Mouse (Mus musculus) heart, adult 2 months (tissue): ENCODE data around the gene Amer1. TPM values are rescaled to one million over a fixed set of nuclear protein-coding genes. Genes with fewer than 3 reads are reported as not detected.

ENCODE experiments used
- DNase-seq, 2 experiments: peaks; one replicate each; pipeline ENCODE4 v3.0.0; 2021
- H3K27ac ChIP-seq: fragments of 200-600 bp; 2 replicates; pipeline ENCODE4 v1.8.1; 2022
- H3K27me3 ChIP-seq: fragments of 200-500 bp; 2 replicates; pipeline ENCODE4 v1.6.1; 2012; ENCODE audit warnings: mild to moderate bottlenecking, low read length, inconsistent platforms, mixed read lengths; ENCODE audit not compliant: control insufficient read depth, insufficient read depth
- H3K36me3 ChIP-seq: fragments of 200-500 bp; 2 replicates; pipeline ENCODE4 v1.6.1; 2012; ENCODE audit warnings: low read length, inconsistent platforms; ENCODE audit not compliant: control insufficient read depth, insufficient read depth
- H3K4me1 ChIP-seq: fragments of 200-500 bp; 2 replicates; pipeline ENCODE4 v1.6.1; 2011; ENCODE audit warnings: low read length; ENCODE audit not compliant: control insufficient read depth, insufficient read depth
- H3K4me3 ChIP-seq: fragments of 200-600 bp; 2 replicates; pipeline ENCODE4 v1.8.1; 2022
- H3K79me2 ChIP-seq: fragments of 200-500 bp; replicated peaks from 2 replicates; pipeline ENCODE4 v1.6.1; 2012; ENCODE audit warnings: mild to moderate bottlenecking, inconsistent platforms, low read length, moderate library complexity, mixed read lengths; ENCODE audit not compliant: control insufficient read depth, insufficient read depth
- H3K9ac ChIP-seq: fragments of 200-500 bp; 2 replicates; pipeline ENCODE4 v1.6.1; 2012; ENCODE audit warnings: low read depth, mild to moderate bottlenecking, control low read depth, inconsistent platforms, low read length, mixed read lengths
- CTCF ChIP-seq: fragments of 200-600 bp; IDR thresholded peaks from 2 replicates; pipeline ENCODE4 v1.8.1; 2022; ENCODE audit warnings: antibody characterized with exemption, mild to moderate bottlenecking, moderate library complexity
- EP300 ChIP-seq: fragments of 200-500 bp; IDR thresholded peaks from 2 replicates; pipeline ENCODE4 v1.6.1; 2011; ENCODE audit warnings: low read depth, low read length, control low read depth; ENCODE audit not compliant: insufficient read depth
- POLR2A ChIP-seq: fragments of 200-500 bp; IDR thresholded peaks from 2 replicates; pipeline ENCODE4 v1.6.1; 2011; ENCODE audit warnings: mild to moderate bottlenecking, low read depth, low read length, control low read depth; ENCODE audit not compliant: insufficient read depth
- WGBS: fragments of 180-500 bp; shearing (Covaris S2); methylation state at CpG from one replicate; pipeline ENCODE4 v1.1.7; 2018; 5-methylcytosine and 5-hydroxymethylcytosine counted together
- intact Hi-C: fragments of 180-260 bp; cut with DNase I; formaldehyde crosslinking; loops from one replicate; pipeline ENCODE4 v1.15.1; 2025
- polyA plus RNA-seq: library from polyadenylated mRNA; depleted of rRNA; stranded (reverse); fragments of >200 nt; gene quantifications from 2 replicates; pipeline ENCODE4 v1.2.3, GENCODE M21; 2012; rRNA removed
- total RNA-seq, 2 experiments: library from RNA; stranded (reverse); gene quantifications; 2 replicates each; pipeline ENCODE4 v1.2.3; 2021

Gene Amer1
- total and polyA plus RNA-seq, 3 experiments, result 1.7 to 4.9 (median 3.4) TPM

GRCm38 (mm10) chrX:95442261-95442660, 2.4 kb downstream of the Amer1 start:
- Histone ChIP-seq H3K27ac (peak overlapping the region; percentile 7; the same call in 1 of the 2 replicates), H3K4me1 (peaks cover 7% of the 10 kb centered on the region), H3K36me3 (no peaks in the 10 kb centered on the region), H3K27me3 (no peaks in the 10 kb centered on the region), H3K4me3 (no peak overlapping the region), H3K79me2 (no peaks in the 10 kb centered on the region), H3K9ac (no peak overlapping the region)
- TF ChIP-seq EP300 (no peak), POLR2A (no peak), CTCF (no peak)
- intact Hi-C loops, result loop anchor here (5.0 to 10.0 kb wide), 3 partner anchors 35 to 513 kb away; partner anchors contain the start of genes Las1l and Zc4h2
- WGBS, result 54% methylated on average over 1 of the region's 1 CpGs
- no peak for DNase-seq

GRCm38 (mm10) chrX:95441290-95441689, 3.4 kb downstream of the Amer1 start:
- Histone ChIP-seq H3K79me2 (no peaks in the 10 kb centered on the region), H3K27me3 (no peaks in the 10 kb centered on the region), H3K9ac (no peak overlapping the region), H3K36me3 (no peaks in the 10 kb centered on the region), H3K4me3 (no peak overlapping the region), H3K4me1 (peaks cover 7% of the 10 kb centered on the region), H3K27ac (no peak overlapping the region)
- TF ChIP-seq CTCF, result no peak
- no peak for TF ChIP-seq EP300
- TF ChIP-seq POLR2A, result no peak
- intact Hi-C loops, result loop anchor here (5.0 to 10.0 kb wide), 3 partner anchors 36 to 514 kb away; partner anchors contain the start of genes Las1l and Zc4h2
- no peak for DNase-seq

GRCm38 (mm10) chrX:95438491-95438890, 6.2 kb downstream of the Amer1 start:
- intact Hi-C loops, result no loop called here
- H3K27me3 ChIP-seq, result no peaks in the 10 kb centered on the region
- H3K9ac ChIP-seq, result no peak overlapping the region
- no peak overlapping the region for H3K27ac ChIP-seq
- peaks cover 5% of the 10 kb centered on the region for H3K4me1 ChIP-seq
- no peak for TF ChIP-seq EP300
- no peak for TF ChIP-seq CTCF
- TF ChIP-seq POLR2A, result no peak
- no peaks in the 10 kb centered on the region for H3K79me2 ChIP-seq
- whole genome bisulfite sequencing, result 75% methylated on average over 4 of the region's 4 CpGs
- no peak for DNase-seq
- H3K4me3 ChIP-seq, result no peak overlapping the region
- H3K36me3 ChIP-seq, result no peaks in the 10 kb centered on the region

GRCm38 (mm10) chrX:95437236-95437635, 7.4 kb downstream of the Amer1 start:
- 84% methylated on average over 1 of the region's 1 CpGs for WGBS
- Histone ChIP-seq H3K79me2 (no peaks in the 10 kb centered on the region), H3K9ac (no peak overlapping the region), H3K4me1 (peaks cover 2% of the 10 kb centered on the region), H3K36me3 (no peaks in the 10 kb centered on the region), H3K4me3 (no peak overlapping the region), H3K27ac (no peak overlapping the region), H3K27me3 (no peaks in the 10 kb centered on the region)
- peak in 1 of 2 experiments; percentile 16 for DNase-seq
- intact Hi-C loops, result no loop called here
- TF ChIP-seq EP300 (no peak), POLR2A (no peak), CTCF (no peak)

GRCm38 (mm10) chrX:95373101-95373500, 71.6 kb downstream of the Amer1 start:
- Histone ChIP-seq H3K4me1 (no peaks in the 10 kb centered on the region), H3K36me3 (no peaks in the 10 kb centered on the region), H3K27me3 (no peaks in the 10 kb centered on the region), H3K9ac (no peak overlapping the region), H3K4me3 (no peak overlapping the region), H3K79me2 (no peaks in the 10 kb centered on the region), H3K27ac (no peak overlapping the region)
- no peak for DNase-seq
- intact Hi-C loops, result loop anchor here (5.0 kb wide), 1 partner anchor 99 kb away; no protein-coding TSS in a partner anchor
- TF ChIP-seq POLR2A (no peak), CTCF (no peak), EP300 (no peak)

Other genes with a start within 250 kb of the Amer1 start
- gene Arhgef9, start 248.0 kb downstream of the Amer1 start, total RNA-seq, result 10 to 100 TPM; 14.5 to 15.9 TPM
- 6.8 and 12.3 TPM in 2 replicates for gene Arhgef9, start 248.0 kb downstream of the Amer1 start, polyA plus RNA-seq
- gene Asb12, start 113.1 kb upstream of the Amer1 start, total RNA-seq, result 10 to 100 TPM; 10.1 to 12.7 TPM
- gene Asb12, start 113.1 kb upstream of the Amer1 start, polyA plus RNA-seq, result 15.7 and 23.0 TPM in 2 replicates
- not detected for gene Pfn5, start 113.2 kb upstream of the Amer1 start, total RNA-seq
- gene Pfn5, start 113.2 kb upstream of the Amer1 start, polyA plus RNA-seq, result not detected in 2 replicates
- 1 to 10 TPM; 1.0 to 1.3 TPM for gene Zc4h2, start 213.6 kb upstream of the Amer1 start, total RNA-seq
- 0.82 and 2.2 TPM in 2 replicates for gene Zc4h2, start 213.6 kb upstream of the Amer1 start, polyA plus RNA-seq